Mouse (Mus musculus) adrenal gland, postnatal 14 days (tissue): ENCODE data around the gene Tfr2. TPM values are rescaled to one million over a fixed set of nuclear protein-coding genes. Genes with fewer than 3 reads are reported as not detected.
A peak's percentile ranks its signal among the peaks of the same experiment; 100 is the strongest.

Experiments used
- DNase-seq: peaks from one replicate; pipeline ENCODE4 v3.0.0; 2021; ENCODE audit warnings: mixed read lengths
- microRNA-seq, 2 experiments: library from miRNA; unstranded; fragments of <30 nt; microRNA quantifications; one replicate each; pipeline ENCODE4 v1.2.0; 2021
- total RNA-seq: library from RNA; stranded (reverse); gene quantifications from 2 replicates; pipeline ENCODE4 v1.2.3, GENCODE M21; 2021

The Tfr2 gene
- total RNA-seq, 1 experiment from 2014 or later = 26.4 TPM

GRCm38 (mm10) chr5:137627991-137628390 is 58.4 kb downstream of the Tfr2 start:
- DNase-seq = peak; percentile 62

- DNase-seq = peak; percentile 99
These were observed 59.1 kb downstream of the Tfr2 start, which contains the start of the genes Fbxo24, Lrch4 and Gm20605 for GRCm38 (mm10) chr5:137628498-137629305. Gene Fbxo24 (minus strand): TSS chr5:137629002. Gene Lrch4 (plus strand): TSS chr5:137629121. Gene Gm20605 (plus strand): TSS chr5:137629175.

GRCm38 (mm10) chr5:137629306-137629721 is 59.7 kb downstream of the Tfr2 start:
- no peak for DNase-seq

GRCm38 (mm10) chr5:137629906-137630545 is 60.4 kb downstream of the Tfr2 start:
- peak; percentile 19 for DNase-seq

DNA sequence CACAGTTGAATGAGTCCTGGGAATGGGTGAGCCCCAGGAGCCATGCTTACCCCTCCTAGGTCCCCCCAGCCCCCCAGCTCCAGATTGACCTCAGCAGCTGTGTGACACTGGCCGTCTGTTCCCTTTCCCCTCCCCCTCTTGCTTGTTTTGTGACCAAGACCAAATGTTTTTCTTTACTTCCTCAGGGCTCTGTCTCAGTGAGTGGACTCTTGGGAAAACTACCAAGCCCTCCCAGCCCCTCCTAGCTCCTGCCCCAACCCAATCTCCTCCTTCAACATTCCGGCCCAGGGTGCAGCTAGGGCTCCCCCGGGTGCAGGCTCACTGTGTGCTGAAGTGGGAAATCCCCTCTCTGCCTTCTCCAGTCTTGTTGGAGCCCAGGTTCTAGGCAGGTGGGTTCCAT is 61.0 kb downstream of the Tfr2 start:
- DNase-seq = peak; percentile 9

DNA sequence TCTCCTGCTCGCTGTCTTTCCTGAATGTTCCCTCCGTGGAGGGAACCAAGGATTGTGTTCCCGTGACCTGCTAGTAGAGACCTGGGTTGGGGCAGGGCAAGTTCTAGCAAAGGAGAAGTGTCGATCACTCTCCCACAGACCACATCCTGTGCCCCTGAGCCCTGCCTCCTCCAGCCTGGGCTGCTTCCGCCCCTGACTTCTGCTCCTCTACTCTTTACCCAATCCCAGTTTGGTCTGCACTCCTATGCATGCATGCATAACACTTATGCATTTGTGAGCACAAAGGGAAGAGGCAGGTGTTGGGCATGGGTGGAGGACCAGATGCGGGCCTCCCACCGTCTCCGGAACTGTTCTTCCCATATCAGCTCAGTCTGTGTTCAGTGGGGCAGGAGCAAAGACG is 61.5 kb downstream of the Tfr2 start:
- peak; percentile 50 for DNase-seq

- no peak for DNase-seq
These were observed 62.0 kb downstream of the Tfr2 start for GRCm38 (mm10) chr5:137631591-137631990.

DNA sequence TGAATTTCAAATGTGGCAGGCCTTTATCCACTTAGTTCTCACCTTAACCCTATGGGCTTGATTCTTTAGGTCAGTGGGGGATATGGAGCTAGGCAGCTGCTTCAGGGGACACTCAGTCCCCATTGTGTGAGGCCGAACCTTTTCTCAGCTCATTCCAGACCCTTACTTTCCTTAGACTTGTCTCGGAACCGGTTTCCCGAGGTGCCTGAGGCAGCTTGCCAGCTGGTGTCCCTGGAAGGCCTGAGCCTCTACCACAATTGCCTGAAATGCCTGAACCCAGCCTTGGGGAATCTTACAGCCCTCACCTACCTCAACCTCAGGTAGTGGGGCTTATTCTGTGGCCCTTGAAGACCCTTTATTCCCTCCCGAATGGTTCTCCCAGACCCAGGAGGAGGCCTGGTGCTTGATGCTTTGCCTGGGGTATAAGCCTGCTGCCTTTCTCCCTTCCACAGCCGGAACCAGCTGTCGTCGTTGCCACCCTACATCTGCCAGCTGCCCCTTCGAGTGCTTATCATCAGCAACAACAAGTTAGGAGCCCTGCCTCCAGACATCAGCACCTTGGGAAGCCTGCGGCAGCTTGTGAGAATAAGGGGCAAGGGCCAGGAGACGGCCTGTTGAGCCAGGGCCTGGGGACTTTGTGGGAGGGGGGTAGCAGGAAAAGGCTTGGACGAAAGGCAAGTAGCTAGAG is 63.9 kb downstream of the Tfr2 start:
- DNase-seq = no peak

Small RNAs within 50 kb of the gene (microRNA-seq; reads per million reads assigned to microRNA genes)
- 0.76 to 0.85 reads per million in 2 experiments for gene Mir6418

Other genes with a start within 250 kb of the Tfr2 start
- 9.4 and 13.0 TPM in 2 replicates for gene Slc12a9, start 236.2 kb upstream of the Tfr2 start, total RNA-seq
- gene Ephb4, start 219.7 kb upstream of the Tfr2 start, total RNA-seq = 65.1 and 69.7 TPM in 2 replicates
- gene Zan, start 92.8 kb upstream of the Tfr2 start, total RNA-seq = not detected in 2 replicates
- 22.3 and 26.2 TPM in 2 replicates for gene Pop7, start 67.3 kb upstream of the Tfr2 start, total RNA-seq
- gene Gigyf1, start 51.3 kb upstream of the Tfr2 start, total RNA-seq = 30.5 and 36.6 TPM in 2 replicates
- gene Epo, start 36.6 kb upstream of the Tfr2 start, total RNA-seq = not detected in 2 replicates
- 574 and 611 TPM in 2 replicates for gene Gnb2, start 36.3 kb upstream of the Tfr2 start, total RNA-seq
- 2.8 and 3.8 TPM in 2 replicates for gene Actl6b, start 16.3 kb upstream of the Tfr2 start, total RNA-seq
- 42.5 and 44.9 TPM in 2 replicates for gene Mospd3, start 31.2 kb downstream of the Tfr2 start, total RNA-seq
- 414 and 471 TPM in 2 replicates for gene Pcolce, start 43.9 kb downstream of the Tfr2 start, total RNA-seq
- gene Fbxo24, start 59.2 kb downstream of the Tfr2 start, total RNA-seq = 0.38 and 0.85 TPM in 2 replicates
- 30.1 and 35.9 TPM in 2 replicates for gene Lrch4, start 59.3 kb downstream of the Tfr2 start, total RNA-seq
- 7.2 and 11.6 TPM in 2 replicates for gene Gm20605, start 59.3 kb downstream of the Tfr2 start, total RNA-seq
- gene Sap25, start 71.5 kb downstream of the Tfr2 start, total RNA-seq = 7.4 and 12.8 TPM in 2 replicates
- 4.2 and 4.6 TPM in 2 replicates for gene Irs3, start 75.9 kb downstream of the Tfr2 start, total RNA-seq
- 22.9 and 25.3 TPM in 2 replicates for gene Agfg2, start 114.9 kb downstream of the Tfr2 start, total RNA-seq
- gene Nyap1, start 171.8 kb downstream of the Tfr2 start, total RNA-seq = 3.6 and 5.9 TPM in 2 replicates
- 74.9 and 87.3 TPM in 2 replicates for gene Tsc22d4, start 175.9 kb downstream of the Tfr2 start, total RNA-seq
- gene Ppp1r35, start 209.0 kb downstream of the Tfr2 start, total RNA-seq = 20.4 and 21.9 TPM in 2 replicates
- gene Mepce, start 217.8 kb downstream of the Tfr2 start, total RNA-seq = 41.5 and 46.7 TPM in 2 replicates
- 5.6 and 5.7 TPM in 2 replicates for gene Zcwpw1, start 218.0 kb downstream of the Tfr2 start, total RNA-seq